Mouse (Mus musculus): ENCODE data around the gene Nudt22.

- TF ChIP-seq CTCF (conservative IDR thresholded peaks at IDR 0.05; ENCODE audit: insufficient read depth, insufficient read length, low read depth, low read length) (no peak), POLR2A (IDR thresholded peaks at IDR 0.05; ENCODE audit: low read depth, low read length) (no peak)
These were observed 1.9 kb upstream of the Nudt22 start for GRCm38 (mm10) chr19:6997721-6998290.
